Mouse (Mus musculus) cerebellum, adult 2 months (tissue): Measurements from ENCODE around the gene Glo1. TPM values are rescaled to one million over a fixed set of nuclear protein-coding genes. Genes with fewer than 3 reads are reported as not detected.
"Not testable (repeated sequence)": the region's sequence is repeated elsewhere in the genome, so short reads cannot be mapped to it uniquely, and the experiment has no call there.

Experiments used
- DNase-seq, 2 experiments: peaks; one replicate each; pipeline ENCODE4 v3.0.0; 2021
- H3K27ac ChIP-seq: fragments of 200-500 bp; 2 replicates; pipeline ENCODE4 v1.5.1; 2012; ENCODE audit warnings: low read length, control low read depth, inconsistent platforms; ENCODE audit not compliant: insufficient read depth
- H3K27me3 ChIP-seq: fragments of 200-500 bp; 2 replicates; pipeline ENCODE4 v1.6.1; 2012; ENCODE audit warnings: inconsistent platforms, mild to moderate bottlenecking, low read length, moderate library complexity; ENCODE audit not compliant: control insufficient read depth, insufficient read depth
- H3K4me1 ChIP-seq: fragments of 200-500 bp; 2 replicates; pipeline ENCODE4 v1.6.1; 2011; ENCODE audit warnings: low read length; ENCODE audit not compliant: control insufficient read depth, insufficient read depth
- H3K4me3 ChIP-seq: fragments of 200-500 bp; replicated peaks from 2 replicates; pipeline ENCODE3; 2011; ENCODE audit warnings: mild to moderate bottlenecking, low read depth, low read length, control low read depth; ENCODE audit not compliant: insufficient read depth
- CTCF ChIP-seq: fragments of 200-500 bp; IDR thresholded peaks from 2 replicates; pipeline ENCODE4 v1.5.1; 2011; ENCODE audit warnings: low read depth, mild to moderate bottlenecking, control low read depth, low read length, moderate library complexity, borderline replicate concordance; ENCODE audit not compliant: insufficient read depth
- POLR2A ChIP-seq: fragments of 200-500 bp; IDR thresholded peaks from 2 replicates; pipeline ENCODE4 v1.6.1; 2011; ENCODE audit warnings: low read length, control low read depth, borderline replicate concordance; ENCODE audit not compliant: insufficient read depth
- WGBS: fragments of 180-500 bp; shearing (Covaris S2); methylation state at CpG from one replicate; pipeline ENCODE4 v1.1.7; 2018; 5-methylcytosine and 5-hydroxymethylcytosine counted together
- polyA plus RNA-seq: library from polyadenylated mRNA; depleted of rRNA; stranded (reverse); fragments of >200 nt; gene quantifications from 2 replicates; pipeline ENCODE4 v1.2.3, GENCODE M21; 2012; rRNA removed

The Glo1 gene
- polyA plus RNA-seq: 160 and 165 TPM in 2 replicates

- not testable (repeated sequence) for H3K4me3 ChIP-seq, H3K4me1 ChIP-seq, DNase-seq, H3K27ac ChIP-seq, H3K27me3 ChIP-seq
- WGBS: no CpG with 5 or more reads among the region's 20 CpGs
These were observed at the start of gene Glo1 for GRCm38 (mm10) chr17:30626719-30627118. TSS of gene Glo1 (minus strand) at chr17:30626871.

GRCm38 (mm10) chr17:30675021-30675740 lies 48.5 kb upstream of the Glo1 start:
- H3K27me3 ChIP-seq: no peaks in the 10 kb centered on the region
- WGBS: 64% methylated on average over 9 of the region's 9 CpGs
- no peak overlapping the region for H3K27ac ChIP-seq
- no peaks in the 10 kb centered on the region for H3K4me1 ChIP-seq
- TF ChIP-seq POLR2A: no peak
- no peak for TF ChIP-seq CTCF
- DNase-seq: no peak
- H3K4me3 ChIP-seq: no peak overlapping the region

- no peaks in the 10 kb centered on the region for H3K27me3 ChIP-seq
- no peak overlapping the region for H3K4me3 ChIP-seq
- H3K4me1 ChIP-seq: no peaks in the 10 kb centered on the region
- TF ChIP-seq POLR2A (no peak), CTCF (no peak)
- DNase-seq: no peak
- WGBS: 91% methylated on average over 6 of the region's 6 CpGs
- no peak overlapping the region for H3K27ac ChIP-seq
These were observed 46.4 kb upstream of the Glo1 start for GRCm38 (mm10) chr17:30673023-30673422.

GRCm38 (mm10) chr17:30672556-30672955 lies 45.9 kb upstream of the Glo1 start:
- no peak overlapping the region for H3K4me3 ChIP-seq
- H3K27me3 ChIP-seq: no peaks in the 10 kb centered on the region
- H3K4me1 ChIP-seq: no peaks in the 10 kb centered on the region
- no peak for DNase-seq
- TF ChIP-seq CTCF (no peak), POLR2A (no peak)
- WGBS: 77% methylated on average over 4 of the region's 4 CpGs
- H3K27ac ChIP-seq: no peak overlapping the region

- Histone ChIP-seq H3K27ac (no peak overlapping the region), H3K27me3 (no peaks in the 10 kb centered on the region), H3K4me1 (no peaks in the 10 kb centered on the region), H3K4me3 (no peak overlapping the region)
- WGBS: 67% methylated on average over 5 of the region's 5 CpGs
- TF ChIP-seq POLR2A (no peak), CTCF (no peak)
- no peak for DNase-seq
These were observed 38.2 kb upstream of the Glo1 start for GRCm38 (mm10) chr17:30664856-30665255.

- H3K27ac ChIP-seq: no peak overlapping the region
These were observed 36.5 kb upstream of the Glo1 start for GRCm38 (mm10) chr17:30663170-30663569.

GRCm38 (mm10) chr17:30662131-30662530 lies 35.5 kb upstream of the Glo1 start:
- no peak overlapping the region for H3K4me3 ChIP-seq
- no peak overlapping the region for H3K27ac ChIP-seq
- H3K4me1 ChIP-seq: no peaks in the 10 kb centered on the region
- no peaks in the 10 kb centered on the region for H3K27me3 ChIP-seq
- no peak for DNase-seq
- TF ChIP-seq CTCF (no peak), POLR2A (no peak)
- 77% methylated on average over 8 of the region's 8 CpGs for WGBS

More at GRCm38 (mm10) chr17:30663170-30663569, 36.5 kb upstream of the Glo1 start:
- Histone ChIP-seq H3K27me3 (no peaks in the 10 kb centered on the region), H3K4me1 (no peaks in the 10 kb centered on the region), H3K4me3 (no peak overlapping the region)
- 94% methylated on average over 8 of the region's 8 CpGs for WGBS
- no peak for TF ChIP-seq POLR2A
- TF ChIP-seq CTCF: no peak
- no peak for DNase-seq

GRCm38 (mm10) chr17:30658152-30658544 lies 31.5 kb upstream of the Glo1 start:
- 4% methylated on average over 13 of the region's 13 CpGs for WGBS
- H3K4me3 ChIP-seq: peak overlapping the region; percentile 33
- no peak overlapping the region for H3K27ac ChIP-seq
- no peaks in the 10 kb centered on the region for H3K27me3 ChIP-seq
- no peaks in the 10 kb centered on the region for H3K4me1 ChIP-seq
- peak; percentile 36 to 37 for DNase-seq
- TF ChIP-seq POLR2A (no peak), CTCF (no peak)
